Mouse (Mus musculus) forebrain, embryonic 11.5 days (tissue): ENCODE measurements at regions not wholly inside any gene's neighbourhood (a gene's known extent, or its start where the extent isn't known, plus 50 kb on each side); places are given as distances from the start of the nearest gene placed in this dataset.

Experiments used
- ATAC-seq: fragments of 200-750 bp; cut with Nextera tagmentation; replicated peaks from 2 replicates; pipeline ENCODE4 v1.8.0; 2017; ENCODE audit warnings: moderate TSS enrichment; ENCODE audit not compliant: low FRiP score
- DNase-seq: peaks from one replicate; pipeline ENCODE4 v3.0.0-alpha.2; 2017; ENCODE audit warnings: low spot score
- H3K27ac ChIP-seq: fragments of 300-500 bp; sonication (generic); 2 replicates; pipeline ENCODE4 v1.5.1; 2014; ENCODE audit warnings: low read depth, low read length
- H3K27me3 ChIP-seq: fragments of 300-500 bp; sonication (generic); 2 replicates; pipeline ENCODE4 v1.6.1; 2014; ENCODE audit warnings: mild to moderate bottlenecking, low read length, mixed read lengths; ENCODE audit not compliant: control insufficient read depth, insufficient read depth
- H3K36me3 ChIP-seq: fragments of 300-500 bp; sonication (generic); 2 replicates; pipeline ENCODE4 v1.6.1; 2014; ENCODE audit warnings: mild to moderate bottlenecking, low read length, moderate library complexity, mixed read lengths; ENCODE audit not compliant: control insufficient read depth, insufficient read depth
- H3K4me1 ChIP-seq: fragments of 300-500 bp; sonication (generic); replicated peaks from 2 replicates; pipeline ENCODE4 v1.6.1; 2014; ENCODE audit warnings: low read length, mixed read lengths; ENCODE audit not compliant: control insufficient read depth, insufficient read depth
- H3K4me2 ChIP-seq: fragments of 300-500 bp; sonication (generic); 2 replicates; pipeline ENCODE4 v1.6.1; 2014; ENCODE audit warnings: low read depth, mild to moderate bottlenecking, low read length, moderate library complexity, mixed read lengths; ENCODE audit not compliant: severe bottlenecking
- H3K4me3 ChIP-seq: fragments of 300-500 bp; sonication (generic); 2 replicates; pipeline ENCODE4 v1.5.1; 2014; ENCODE audit warnings: low read depth, low read length
- H3K9ac ChIP-seq: fragments of 300-500 bp; sonication (generic); 2 replicates; pipeline ENCODE4 v1.6.1; 2014; ENCODE audit warnings: low read length
- H3K9me3 ChIP-seq: fragments of 300-500 bp; sonication (generic); 2 replicates; pipeline ENCODE4 v1.6.1; 2016; ENCODE audit warnings: low read length, mixed read lengths; ENCODE audit not compliant: control insufficient read depth
- WGBS: fragments of 180-500 bp; shearing (Covaris S2); extraction: QIAGEN DNeasy Blood & Tissue Kit; methylation state at CpG from one replicate; pipeline ENCODE4 v1.1.7; 2014; 5-methylcytosine and 5-hydroxymethylcytosine counted together

- Histone ChIP-seq H3K27ac (no peak overlapping the region), H3K9ac (no peak overlapping the region), H3K27me3 (no peaks in the 10 kb centered on the region), H3K9me3 (no peaks in the 10 kb centered on the region), H3K4me3 (no peak overlapping the region), H3K36me3 (no peaks in the 10 kb centered on the region), H3K4me2 (no peak overlapping the region), H3K4me1 (no peaks in the 10 kb centered on the region)
- 81% methylated on average over 1 of the region's 1 CpGs for WGBS
- DNase-seq (no peak), ATAC-seq (no peak)
These were observed 258.4 kb downstream of the Dmrta1 start for GRCm38 (mm10) chr4:89937673-89938072.

- DNase-seq (no peak), ATAC-seq (no peak)
These were observed 262.1 kb downstream of the Dmrta1 start for GRCm38 (mm10) chr4:89941308-89941707.

GRCm38 (mm10) chr4:89976146-89976545 lies 242.5 kb upstream of the Zfp352 start:
- H3K4me2 ChIP-seq = no peak overlapping the region
- DNase-seq = no peak
- H3K4me1 ChIP-seq = no peaks in the 10 kb centered on the region
- no peaks in the 10 kb centered on the region for H3K9me3 ChIP-seq
- no peaks in the 10 kb centered on the region for H3K27me3 ChIP-seq
- H3K9ac ChIP-seq = no peak overlapping the region
- no peaks in the 10 kb centered on the region for H3K36me3 ChIP-seq
- no peak overlapping the region for H3K27ac ChIP-seq
- 83% methylated on average over 3 of the region's 3 CpGs for WGBS
- no peak overlapping the region for H3K4me3 ChIP-seq
- ATAC-seq = no peak

More at GRCm38 (mm10) chr4:89941308-89941707, 262.1 kb downstream of the Dmrta1 start:
- Histone ChIP-seq H3K27ac (no peak overlapping the region), H3K4me3 (no peak overlapping the region), H3K4me1 (no peaks in the 10 kb centered on the region), H3K9ac (no peak overlapping the region), H3K4me2 (no peak overlapping the region), H3K36me3 (no peaks in the 10 kb centered on the region), H3K9me3 (no peaks in the 10 kb centered on the region), H3K27me3 (no peaks in the 10 kb centered on the region)
- 90% methylated on average over 4 of the region's 4 CpGs for WGBS

- DNase-seq = no peak
- Histone ChIP-seq H3K27ac (no peak overlapping the region), H3K4me3 (no peak overlapping the region), H3K36me3 (no peaks in the 10 kb centered on the region), H3K9me3 (no peaks in the 10 kb centered on the region), H3K4me1 (no peaks in the 10 kb centered on the region), H3K9ac (no peak overlapping the region), H3K27me3 (no peaks in the 10 kb centered on the region), H3K4me2 (no peak overlapping the region)
- no peak for ATAC-seq
- 91% methylated on average over 3 of the region's 3 CpGs for WGBS
These were observed 215.2 kb upstream of the Zfp352 start for GRCm38 (mm10) chr4:90003413-90003812.

GRCm38 (mm10) chr4:90003898-90004297 lies 214.7 kb upstream of the Zfp352 start:
- Histone ChIP-seq H3K9ac (no peak overlapping the region), H3K27ac (no peak overlapping the region), H3K4me2 (no peak overlapping the region), H3K4me3 (no peak overlapping the region), H3K36me3 (no peaks in the 10 kb centered on the region), H3K9me3 (no peaks in the 10 kb centered on the region), H3K27me3 (no peaks in the 10 kb centered on the region), H3K4me1 (no peaks in the 10 kb centered on the region)
- WGBS = 95% methylated on average over 1 of the region's 1 CpGs
- DNase-seq (no peak), ATAC-seq (no peak)

- Histone ChIP-seq H3K4me2 (no peak overlapping the region), H3K36me3 (no peaks in the 10 kb centered on the region), H3K4me3 (no peak overlapping the region), H3K27me3 (no peaks in the 10 kb centered on the region), H3K4me1 (no peaks in the 10 kb centered on the region), H3K9ac (no peak overlapping the region), H3K27ac (no peak overlapping the region), H3K9me3 (no peaks in the 10 kb centered on the region)
- ATAC-seq = peak; percentile 62
- WGBS = 92% methylated on average over 1 of the region's 1 CpGs
- no peak for DNase-seq
These were observed 205.9 kb upstream of the Zfp352 start for GRCm38 (mm10) chr4:90012723-90013122.

- H3K4me1 ChIP-seq = no peaks in the 10 kb centered on the region
- no peak for ATAC-seq
These were observed 204.4 kb upstream of the Zfp352 start for GRCm38 (mm10) chr4:90014203-90014602.

More at GRCm38 (mm10) chr4:90014203-90014602, 204.4 kb upstream of the Zfp352 start:
- Histone ChIP-seq H3K9me3 (no peaks in the 10 kb centered on the region), H3K4me2 (no peak overlapping the region), H3K36me3 (no peaks in the 10 kb centered on the region), H3K27ac (no peak overlapping the region), H3K9ac (no peak overlapping the region), H3K4me3 (no peak overlapping the region), H3K27me3 (no peaks in the 10 kb centered on the region)
- no peak for DNase-seq
